Mouse (Mus musculus) erythroblast, embryonic 14.5 days (primary cell): ENCODE data around the gene Ckap2.

Experiments used
- GATA1 ChIP-seq: IDR thresholded peaks from 2 replicates; pipeline ENCODE4 v1.6.1; 2012; ENCODE audit warnings: low read length, inconsistent platforms, mixed read lengths
- TAL1 ChIP-seq: IDR thresholded peaks from 3 replicates; pipeline ENCODE4 v1.6.1; 2012; ENCODE audit warnings: low read length, inconsistent platforms, mixed read lengths

DNA sequence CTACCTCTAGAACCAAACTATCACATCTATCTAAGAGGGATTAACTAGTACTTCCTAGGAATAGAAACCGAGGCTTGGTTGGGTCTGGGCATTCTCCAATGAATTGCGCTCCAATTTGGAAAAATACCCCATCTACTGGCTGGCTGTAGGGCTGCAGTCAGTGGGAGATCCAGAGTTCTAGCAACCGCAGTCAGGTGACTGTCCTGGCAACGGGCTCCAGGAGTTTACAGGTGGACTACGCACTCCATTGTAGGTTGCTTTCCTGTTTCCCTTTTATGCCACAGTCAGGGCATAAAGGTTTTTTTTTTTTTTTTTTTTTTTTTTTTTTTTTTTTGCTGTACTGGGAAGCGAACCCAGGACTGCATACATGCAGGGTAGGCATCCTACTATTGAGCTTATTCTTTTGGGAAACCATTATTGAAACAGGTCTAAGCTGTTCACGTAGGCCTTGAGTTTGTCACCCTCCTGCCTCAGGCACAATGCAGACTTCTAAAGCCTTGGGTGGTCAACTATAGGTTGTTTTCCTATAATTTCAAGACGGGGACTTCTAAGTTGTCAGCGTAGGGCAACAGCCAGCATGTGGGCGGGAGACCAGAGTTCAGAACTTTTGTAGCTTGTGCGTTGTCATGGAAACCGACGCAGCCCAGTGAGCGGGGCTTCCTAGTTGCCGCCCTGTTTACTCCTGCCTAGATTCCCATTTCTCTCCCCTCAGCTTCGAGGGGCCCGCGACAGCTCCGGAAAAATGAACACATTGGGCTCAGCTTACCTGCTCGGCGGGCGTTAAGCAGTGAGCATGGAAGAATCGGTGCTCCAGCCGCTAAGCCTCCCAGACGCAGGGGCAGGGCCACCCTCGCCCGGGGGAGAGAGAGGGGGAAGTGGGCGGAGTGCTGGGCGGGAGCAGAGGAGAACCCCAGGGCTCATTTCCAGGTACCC, 61.1 kb downstream of the Ckap2 start, which contains the start of gene Nek5:
- TF ChIP-seq TAL1 (no peak), GATA1 (no peak)
